Mouse (Mus musculus) neural tube, embryonic 11.5 days (tissue): ENCODE results near the gene Gm9733. TPM values are rescaled to one million over a fixed set of nuclear protein-coding genes. Genes with fewer than 3 reads are reported as not detected.
"Not testable (repeated sequence)": the region's sequence is repeated elsewhere in the genome, so short reads cannot be mapped to it uniquely, and the experiment has no call there.

Experiments
- ATAC-seq: fragments of 200-750 bp; cut with Nextera tagmentation; 2 replicates; pipeline ENCODE4 v1.8.0; 2017; ENCODE audit warnings: moderate number of reproducible peaks, mild to moderate bottlenecking, moderate TSS enrichment, moderate library complexity; ENCODE audit not compliant: insufficient read depth, low FRiP score, low TSS enrichment
- DNase-seq: peaks from one replicate; pipeline ENCODE4 v3.0.0-alpha.2; 2015; ENCODE audit warnings: low spot score
- H3K27ac ChIP-seq: fragments of 300-500 bp; sonication (generic); 2 replicates; pipeline ENCODE4 v1.5.1; 2014; ENCODE audit warnings: low read depth, mild to moderate bottlenecking, low read length
- H3K27me3 ChIP-seq: fragments of 300-500 bp; sonication (generic); 2 replicates; pipeline ENCODE4 v1.6.1; 2014; ENCODE audit warnings: mild to moderate bottlenecking, low read length, mixed read lengths; ENCODE audit not compliant: control insufficient read depth, insufficient read depth
- H3K36me3 ChIP-seq: fragments of 300-500 bp; sonication (generic); 2 replicates; pipeline ENCODE4 v1.6.1; 2014; ENCODE audit warnings: mild to moderate bottlenecking, low read length, moderate library complexity, mixed read lengths; ENCODE audit not compliant: control insufficient read depth, insufficient read depth
- H3K4me1 ChIP-seq: fragments of 300-500 bp; sonication (generic); 2 replicates; pipeline ENCODE4 v1.6.1; 2014; ENCODE audit warnings: low read length, mixed read lengths; ENCODE audit not compliant: control insufficient read depth, insufficient read depth
- H3K4me2 ChIP-seq: fragments of 300-500 bp; sonication (generic); 2 replicates; pipeline ENCODE4 v1.6.1; 2014; ENCODE audit warnings: low read depth, mild to moderate bottlenecking, moderate library complexity
- H3K4me3 ChIP-seq: fragments of 300-500 bp; sonication (generic); 2 replicates; pipeline ENCODE4 v1.5.1; 2014; ENCODE audit warnings: low read depth, low read length
- H3K9ac ChIP-seq: fragments of 300-500 bp; sonication (generic); 2 replicates; pipeline ENCODE4 v1.6.1; 2014; ENCODE audit warnings: mild to moderate bottlenecking, low read length
- H3K9me3 ChIP-seq: fragments of 300-500 bp; sonication (generic); 2 replicates; pipeline ENCODE4 v1.6.1; 2016; ENCODE audit warnings: low read length; ENCODE audit not compliant: control insufficient read depth
- WGBS: fragments of 180-500 bp; shearing (Covaris S2); extraction: QIAGEN DNeasy Blood & Tissue Kit; methylation state at CpG from one replicate; pipeline ENCODE4 v1.1.7; 2014; 5-methylcytosine and 5-hydroxymethylcytosine counted together
- polyA plus RNA-seq: library from polyadenylated mRNA; unstranded; fragments of >200 nt; fragmentation: Nextera tagmentation; extraction: Ambion mirVana; gene quantifications from 2 replicates; pipeline ENCODE4 v1.2.1, GENCODE M21; 2014

Gene Gm9733
- not detected in 2 replicates for polyA plus RNA-seq

DNA sequence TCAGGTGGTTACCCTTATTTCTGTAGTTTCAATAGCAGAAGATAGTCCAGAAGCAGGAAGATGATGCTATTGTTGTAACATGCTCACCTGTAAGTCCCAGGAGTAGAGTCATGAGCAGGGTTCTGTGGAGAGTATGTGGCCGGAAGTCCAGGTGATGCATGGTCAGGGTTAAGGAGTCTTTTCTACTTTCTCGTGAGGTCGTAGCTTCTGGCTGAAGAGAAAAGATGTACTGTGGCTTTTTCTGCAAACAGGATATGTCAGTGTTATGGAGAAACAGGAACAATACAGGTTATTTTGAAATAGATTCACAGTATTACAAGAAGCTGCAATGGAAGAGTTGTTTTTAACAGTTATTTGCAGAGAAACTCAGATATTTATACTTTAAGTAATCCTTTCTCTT, at the start of gene Gm9733:
Gene Gm9733 (minus strand): TSS at position 240 of the 400 bp plus-strand sequence.
- no peak within 1 kb of the TSS for H3K4me2 ChIP-seq
- no peaks in the 10 kb centered on the region for H3K27me3 ChIP-seq
- H3K27ac ChIP-seq: no peak within 1 kb of the TSS
- H3K9me3 ChIP-seq: no peaks in the 10 kb centered on the region
- DNase-seq: no peak
- no peak within 1 kb of the TSS for H3K4me3 ChIP-seq
- H3K4me1 ChIP-seq: no peaks in the 10 kb centered on the region
- ATAC-seq: no peak
- 89% methylated on average over 3 of the region's 3 CpGs for WGBS
- no peaks in the 10 kb centered on the region for H3K36me3 ChIP-seq
- no peak within 1 kb of the TSS for H3K9ac ChIP-seq

DNA sequence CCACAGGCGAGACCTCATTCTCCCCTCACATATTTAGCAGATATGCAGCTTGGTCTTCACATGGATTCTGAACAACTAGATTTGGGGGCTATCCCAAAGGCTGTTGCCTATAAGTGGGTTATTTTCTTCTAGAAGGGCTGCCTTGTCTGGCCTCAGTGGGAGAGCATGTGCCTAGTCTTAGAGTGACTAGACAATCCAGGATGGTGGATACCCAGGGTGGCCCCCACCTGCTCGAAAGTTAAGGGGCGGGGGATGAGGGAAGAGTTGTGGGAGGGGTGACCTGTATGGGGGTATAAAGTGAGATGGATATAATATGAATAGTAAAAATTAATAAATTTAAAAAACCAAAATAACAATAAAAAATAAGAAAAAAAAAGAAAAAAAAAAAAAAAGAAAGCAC, 23.6 kb upstream of the Gm9733 start:
- H3K9me3 ChIP-seq, H3K27ac ChIP-seq, H3K36me3 ChIP-seq, DNase-seq, ATAC-seq, H3K4me3 ChIP-seq, H3K4me2 ChIP-seq, H3K9ac ChIP-seq, H3K27me3 ChIP-seq, H3K4me1 ChIP-seq: not testable (repeated sequence)
- 84% methylated on average over 3 of the region's 3 CpGs for WGBS

GRCm38 (mm10) chr3:15350318-15350717, 18.2 kb upstream of the Gm9733 start:
- ATAC-seq, H3K4me2 ChIP-seq, H3K27ac ChIP-seq, H3K9ac ChIP-seq, H3K4me1 ChIP-seq, H3K36me3 ChIP-seq, H3K4me3 ChIP-seq, DNase-seq, H3K9me3 ChIP-seq, H3K27me3 ChIP-seq: not testable (repeated sequence)
- WGBS: 90% methylated on average over 1 of the region's 2 CpGs

GRCm38 (mm10) chr3:15345606-15346005, 13.5 kb upstream of the Gm9733 start:
- not testable (repeated sequence) for H3K4me2 ChIP-seq, H3K9ac ChIP-seq, ATAC-seq, DNase-seq, H3K4me3 ChIP-seq, H3K4me1 ChIP-seq, H3K36me3 ChIP-seq, H3K27me3 ChIP-seq, H3K27ac ChIP-seq, H3K9me3 ChIP-seq
- 49% methylated on average over 3 of the region's 3 CpGs for WGBS

- H3K4me1 ChIP-seq: no peaks in the 10 kb centered on the region
- DNase-seq (no peak), ATAC-seq (no peak)
- H3K9ac ChIP-seq: no peak overlapping the region
- no peaks in the 10 kb centered on the region for H3K9me3 ChIP-seq
- H3K27ac ChIP-seq: no peak overlapping the region
- no peaks in the 10 kb centered on the region for H3K36me3 ChIP-seq
- H3K4me2 ChIP-seq: no peak overlapping the region
- no peaks in the 10 kb centered on the region for H3K27me3 ChIP-seq
- H3K4me3 ChIP-seq: no peak overlapping the region
- 78% methylated on average over 1 of the region's 1 CpGs for WGBS
Observed at GRCm38 (mm10) chr3:15340287-15340686, 8.2 kb upstream of the Gm9733 start.

DNA sequence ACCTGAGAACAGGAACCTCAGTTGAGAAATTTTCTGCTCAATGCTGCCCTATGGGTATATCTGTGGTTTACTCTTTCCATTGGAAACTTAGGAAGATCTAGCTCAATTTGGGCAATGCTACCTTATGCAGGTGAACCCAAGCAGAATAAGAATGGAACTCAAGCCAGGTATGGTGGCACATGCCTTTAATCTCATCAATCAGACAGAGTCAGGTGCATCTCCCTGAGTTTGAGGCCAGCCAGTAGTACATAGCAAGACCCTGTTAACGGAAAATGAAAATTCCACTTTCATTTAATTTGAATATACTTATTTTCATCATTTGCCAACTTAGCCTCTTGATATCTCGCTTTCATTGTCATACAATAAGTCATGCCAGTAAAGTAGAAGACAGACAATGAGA, 2.1 kb upstream of the Gm9733 start:
- ATAC-seq (no peak), DNase-seq (no peak)
- H3K4me1 ChIP-seq: no peaks in the 10 kb centered on the region
- H3K9ac ChIP-seq: no peak overlapping the region
- WGBS: 71% methylated on average over 2 of the region's 2 CpGs
- no peak overlapping the region for H3K4me2 ChIP-seq
- H3K36me3 ChIP-seq: no peaks in the 10 kb centered on the region
- H3K27me3 ChIP-seq: no peaks in the 10 kb centered on the region
- no peak overlapping the region for H3K4me3 ChIP-seq
- H3K27ac ChIP-seq: no peak overlapping the region
- no peaks in the 10 kb centered on the region for H3K9me3 ChIP-seq

DNA sequence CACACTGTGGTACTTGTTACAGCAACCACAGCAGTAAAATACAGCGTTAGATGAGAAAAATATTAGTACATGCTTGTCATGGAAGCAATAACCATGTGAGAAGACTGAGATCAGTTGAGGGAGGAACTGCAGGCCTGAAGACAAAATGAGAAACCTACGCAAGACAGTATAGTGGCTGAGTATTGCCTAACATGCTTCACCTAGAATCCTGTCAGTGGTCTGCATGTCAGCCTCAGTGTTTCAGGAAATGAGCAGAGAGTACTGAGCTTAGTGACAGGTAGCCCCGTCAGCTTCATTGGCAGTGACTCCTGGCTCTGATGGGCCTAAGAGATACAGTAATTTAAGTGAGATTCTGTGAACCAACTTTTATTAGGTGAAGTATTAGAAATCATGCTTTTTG, 557 bp downstream of the Gm9733 start:
- no peaks in the 10 kb centered on the region for H3K36me3 ChIP-seq
- no peaks in the 10 kb centered on the region for H3K9me3 ChIP-seq
- ATAC-seq: no peak
- H3K27me3 ChIP-seq: no peaks in the 10 kb centered on the region
- no peak overlapping the region for H3K9ac ChIP-seq
- H3K4me1 ChIP-seq: no peaks in the 10 kb centered on the region
- H3K4me3 ChIP-seq: no peak overlapping the region
- 76% methylated on average over 3 of the region's 3 CpGs for WGBS
- H3K4me2 ChIP-seq: no peak overlapping the region
- DNase-seq: no peak
- H3K27ac ChIP-seq: no peak overlapping the region

- no peak overlapping the region for H3K9ac ChIP-seq
- ATAC-seq: no peak
- DNase-seq: no peak
- no peak overlapping the region for H3K4me2 ChIP-seq
- no peaks in the 10 kb centered on the region for H3K36me3 ChIP-seq
- H3K27ac ChIP-seq: no peak overlapping the region
- H3K27me3 ChIP-seq: no peaks in the 10 kb centered on the region
- H3K9me3 ChIP-seq: no peaks in the 10 kb centered on the region
- H3K4me3 ChIP-seq: no peak overlapping the region
- no peaks in the 10 kb centered on the region for H3K4me1 ChIP-seq
Observed at GRCm38 (mm10) chr3:15329549-15329948, 2.6 kb downstream of the Gm9733 start.

DNA sequence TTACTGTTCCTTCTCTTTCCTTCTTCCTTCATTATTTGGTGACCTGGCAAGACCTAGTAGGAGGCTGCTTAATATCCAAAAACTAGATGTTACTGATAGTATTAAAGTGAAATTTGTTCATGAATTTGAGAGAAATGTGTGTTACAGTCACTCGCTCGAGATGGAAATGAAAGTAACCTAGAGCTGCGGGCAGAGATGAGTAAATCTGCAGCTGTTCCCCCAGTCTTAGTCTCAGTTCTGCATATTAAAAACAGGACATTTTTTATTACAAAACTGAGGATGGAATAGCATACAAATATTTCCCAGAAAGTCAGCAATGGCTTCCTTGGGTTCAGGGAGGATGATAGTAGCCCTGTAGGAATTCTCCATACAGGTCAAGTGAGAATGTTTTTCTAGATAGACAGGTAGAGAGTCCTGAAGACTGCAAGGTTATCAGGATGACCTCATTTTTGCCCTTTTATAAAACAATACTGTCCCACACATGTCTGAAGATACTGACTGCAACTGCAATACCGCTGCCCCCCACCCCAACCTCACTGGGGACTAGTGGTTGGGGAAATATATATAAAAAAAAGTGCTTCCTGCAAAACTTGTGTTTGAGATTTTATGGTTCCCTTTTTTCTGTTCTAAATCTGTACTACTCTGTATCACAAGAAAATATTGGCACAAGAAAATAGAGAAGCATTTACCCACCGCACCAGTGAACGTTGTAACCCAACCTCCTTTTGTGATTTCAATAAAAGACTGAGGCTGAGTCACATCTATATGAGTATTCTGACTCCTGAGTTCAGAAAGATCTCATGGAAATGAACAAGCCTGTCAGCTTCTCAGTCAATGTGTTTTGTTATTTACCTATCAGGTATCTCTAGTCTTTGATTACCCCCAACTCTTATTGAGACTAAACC, 47.4 kb downstream of the Gm9733 start:
- H3K27ac ChIP-seq: no peak overlapping the region
- no peak for ATAC-seq
- H3K9ac ChIP-seq: no peak overlapping the region
- no peak overlapping the region for H3K4me3 ChIP-seq
- no peaks in the 10 kb centered on the region for H3K36me3 ChIP-seq
- H3K4me2 ChIP-seq: no peak overlapping the region
- H3K9me3 ChIP-seq: no peaks in the 10 kb centered on the region
- no peaks in the 10 kb centered on the region for H3K27me3 ChIP-seq
- WGBS: 89% methylated on average over 6 of the region's 6 CpGs
- no peaks in the 10 kb centered on the region for H3K4me1 ChIP-seq
- no peak for DNase-seq
